Mouse (Mus musculus) embryo, embryonic 10.5 days (tissue): ENCODE data around the gene Olfr320.
"Not testable (repeated sequence)": the region's sequence is repeated elsewhere in the genome, so short reads cannot be mapped to it uniquely, and the experiment has no call there.

Experiments
- DNase-seq: peaks from one replicate; pipeline ENCODE4 v3.0.0-alpha.2; 2015; ENCODE audit warnings: low spot score

Gene Olfr320

GRCm38 (mm10) chr11:58680799-58681198 is at the start of gene Olfr320:
Olfr320 (plus strand) TSS chr11:58681099.
- no peak for DNase-seq

DNA sequence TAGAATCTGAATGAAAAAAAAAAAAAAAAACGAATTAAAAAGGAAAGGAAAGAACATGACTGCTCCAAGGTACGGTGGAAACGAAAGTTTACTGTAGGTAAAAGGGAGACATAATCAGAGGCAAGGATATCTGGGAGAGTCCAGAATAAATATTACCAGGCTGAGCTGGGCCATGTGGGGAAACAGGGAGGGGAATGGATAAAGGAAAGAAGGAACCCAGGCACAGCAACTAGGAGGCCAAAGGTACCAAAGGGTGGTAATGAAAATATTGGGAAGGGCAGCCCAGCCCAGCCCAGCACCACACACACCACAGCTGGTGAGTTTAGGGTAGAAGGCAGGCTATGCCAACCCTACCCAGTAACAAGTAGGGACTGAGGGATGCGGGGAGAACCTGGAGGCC is 46.0 kb upstream of the Olfr320 start:
- DNase-seq = no peak

DNA sequence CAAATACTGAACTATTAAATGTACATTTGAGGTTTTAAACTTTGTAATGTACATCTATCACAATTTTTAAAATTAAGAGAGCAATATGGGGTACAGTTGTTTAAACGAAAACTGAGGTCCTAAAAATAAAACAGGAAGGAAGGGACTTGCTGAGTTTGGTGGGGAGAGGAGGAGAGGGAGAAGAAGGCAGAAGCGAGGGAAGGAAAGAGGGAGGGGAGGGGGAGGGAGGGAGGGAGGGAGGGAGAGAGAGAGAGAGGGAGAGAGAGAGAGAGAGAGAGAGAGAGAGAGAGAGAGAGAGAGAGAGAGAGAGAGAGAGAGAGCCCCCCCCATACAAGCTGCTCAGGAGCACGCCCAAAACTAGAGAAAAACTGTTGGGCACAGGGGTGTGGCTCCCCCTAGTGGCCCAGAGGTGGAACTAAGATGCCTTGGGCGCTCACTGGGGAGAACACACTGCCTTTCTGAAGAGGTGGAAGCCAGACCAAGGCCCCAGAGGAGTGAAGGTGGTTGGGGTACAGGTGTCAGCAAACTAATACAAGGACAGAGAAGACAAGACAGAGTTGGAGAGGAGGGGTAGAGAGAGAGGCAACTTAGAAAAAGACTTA is 44.4 kb upstream of the Olfr320 start:
- peak; percentile 71 for DNase-seq

GRCm38 (mm10) chr11:58638176-58638701 is 42.7 kb upstream of the Olfr320 start:
- no peak for DNase-seq

- peak; percentile 39 for DNase-seq
These were observed 40.5 kb upstream of the Olfr320 start, which contains the start of gene Trim58 for GRCm38 (mm10) chr11:58640272-58640867. Trim58 (plus strand) TSS chr11:58640465.

- no peak for DNase-seq
These were observed 39.8 kb upstream of the Olfr320 start for GRCm38 (mm10) chr11:58641057-58641456.

- no peak for DNase-seq
These were observed 39.1 kb upstream of the Olfr320 start for GRCm38 (mm10) chr11:58641638-58642358.

DNA sequence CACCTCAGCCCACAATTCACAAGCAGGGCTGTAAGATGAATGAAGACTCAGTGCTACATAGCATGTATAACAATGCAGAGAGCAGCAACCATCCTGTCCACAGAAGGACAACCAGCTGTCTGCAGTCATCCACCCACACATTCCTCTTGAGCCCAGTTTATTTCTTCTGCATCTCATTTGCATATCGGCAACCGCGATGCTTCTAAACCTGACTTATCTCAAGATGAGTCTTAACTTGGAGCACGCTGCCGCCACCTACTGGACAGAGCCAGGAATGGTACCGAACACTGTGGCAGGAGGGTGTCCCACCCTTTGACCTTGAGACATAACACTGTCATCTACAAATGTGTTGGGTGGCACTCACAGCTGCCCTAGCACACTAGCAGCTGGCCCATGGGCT is 37.5 kb upstream of the Olfr320 start:
- DNase-seq = peak; percentile 64

- no peak for DNase-seq
These were observed 25.7 kb upstream of the Olfr320 start for GRCm38 (mm10) chr11:58655151-58655550.

DNA sequence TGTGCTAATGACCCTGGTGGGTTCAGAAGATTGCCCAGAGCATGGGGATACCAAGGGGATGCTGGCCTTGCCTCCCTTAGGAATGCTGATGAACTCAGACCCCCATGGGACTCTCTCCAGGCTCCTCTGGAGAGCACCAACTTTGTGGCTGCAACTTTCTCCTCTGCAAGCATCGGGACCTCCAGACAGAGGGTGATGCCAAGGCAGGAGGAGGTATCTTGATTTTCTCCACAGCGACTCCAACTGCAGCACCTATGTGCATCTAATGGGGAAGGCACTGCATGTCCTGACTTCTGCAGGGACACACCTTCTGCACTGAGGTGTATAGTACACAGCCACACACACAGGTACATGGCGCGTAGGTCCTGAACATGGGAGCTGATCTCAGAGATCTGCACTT is 22.3 kb upstream of the Olfr320 start, which contains the start of gene Olfr322:
Gene Olfr322, plus strand, starts transcription at position 187 of the 400 bp plus-strand sequence.
- DNase-seq = no peak

DNA sequence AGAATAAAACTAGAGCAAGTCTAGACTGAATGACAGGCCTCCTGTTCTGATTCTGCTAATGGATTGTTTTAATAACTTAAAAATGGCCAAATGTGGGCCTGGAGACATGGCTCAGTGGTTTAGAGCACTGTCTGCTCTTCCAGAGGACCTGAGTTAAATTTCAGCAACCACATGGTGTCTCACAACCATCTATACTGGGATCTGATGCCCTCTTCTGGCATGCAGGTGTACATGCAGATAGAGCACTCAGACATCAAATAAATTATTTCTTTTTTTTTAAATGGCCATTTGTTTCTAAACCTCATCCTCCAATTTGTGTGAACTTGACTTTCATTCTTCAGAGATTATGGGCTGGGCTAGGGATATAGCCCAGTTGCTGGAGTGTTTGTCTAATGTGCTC is 11.6 kb upstream of the Olfr320 start:
- DNase-seq = no peak

DNA sequence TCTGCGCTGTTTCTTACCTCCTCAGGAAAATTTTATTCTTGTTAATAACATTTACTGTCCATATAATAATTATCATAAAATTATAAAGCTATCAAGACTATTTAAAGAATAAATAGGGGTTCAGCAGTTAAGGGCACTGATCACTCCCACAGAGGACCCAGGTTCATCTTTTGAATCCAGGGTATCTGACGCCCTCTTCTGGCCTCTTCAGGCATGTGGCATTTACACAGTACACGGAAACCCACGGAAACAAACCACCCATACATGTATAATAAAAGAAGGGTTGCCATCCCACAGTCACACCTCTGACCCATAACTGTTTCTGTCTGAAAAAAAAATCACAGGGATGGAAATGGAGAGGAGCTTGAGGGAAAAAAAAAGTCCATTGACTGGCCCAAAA is 9.1 kb upstream of the Olfr320 start:
- DNase-seq = peak; percentile 15

DNA sequence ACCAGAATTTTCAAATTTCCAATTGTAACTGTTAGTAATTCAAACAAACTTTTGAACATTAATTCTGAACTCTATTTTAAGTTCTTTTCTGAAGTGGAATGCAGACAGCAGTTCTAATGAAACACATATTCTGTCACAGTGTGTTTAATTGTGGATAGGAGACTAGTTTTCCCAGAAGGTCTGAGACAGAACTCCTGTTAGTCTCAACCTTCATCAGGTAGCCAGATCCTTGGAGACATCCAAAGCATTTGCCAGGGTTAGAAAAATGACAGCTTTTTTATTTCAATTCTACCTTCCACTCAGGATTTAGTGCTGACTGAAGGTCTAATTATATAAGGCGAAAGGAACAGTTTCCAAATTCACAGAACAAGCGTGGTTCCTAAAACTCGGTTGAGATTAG is 18.0 kb downstream of the Olfr320 start, which contains the start of gene Olfr319:
Gene Olfr319, plus strand, starts transcription at position 301 of the 400 bp plus-strand sequence.
- no peak for DNase-seq

- no peak for DNase-seq
These were observed 28.2 kb downstream of the Olfr320 start for GRCm38 (mm10) chr11:58709086-58709485.

DNA sequence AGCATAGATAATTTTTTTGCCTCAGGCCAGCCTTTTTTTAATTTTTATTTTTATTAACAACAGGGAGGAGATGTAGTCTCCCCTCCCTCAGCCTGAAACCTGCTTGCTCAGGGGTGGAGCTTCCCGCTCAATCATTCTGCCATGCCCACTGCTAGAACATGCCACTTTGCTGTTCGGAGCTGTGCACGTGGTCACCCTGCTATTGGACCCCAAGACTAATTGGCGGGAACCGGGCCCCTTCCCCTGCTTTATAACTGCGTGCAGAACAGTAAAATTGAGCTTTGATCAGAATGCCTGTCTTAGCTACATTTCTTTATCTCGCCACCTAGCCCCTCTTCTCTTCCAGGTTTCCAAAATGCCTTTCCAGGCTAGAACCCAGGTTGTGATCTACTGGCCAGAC is 36.8 kb downstream of the Olfr320 start:
- not testable (repeated sequence) for DNase-seq

DNA sequence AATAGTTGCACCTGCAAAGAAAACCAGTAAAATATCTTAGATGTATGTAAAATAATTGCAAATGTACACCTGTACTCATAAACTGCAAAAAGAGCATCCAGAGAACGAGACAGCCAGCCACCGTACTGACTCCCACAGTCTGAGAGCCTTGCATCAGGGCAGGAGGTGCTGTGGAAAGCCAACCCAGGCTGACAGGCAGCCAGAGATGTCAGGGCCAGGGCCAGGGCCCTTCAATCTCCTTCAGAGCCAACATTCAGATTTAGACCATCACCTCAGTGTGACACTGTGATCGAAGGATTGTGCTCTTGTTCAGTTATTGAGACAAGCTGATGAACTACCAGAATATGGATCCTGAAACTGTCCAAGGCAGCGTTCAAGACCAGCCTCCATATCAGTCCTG is 38.8 kb downstream of the Olfr320 start:
- DNase-seq = no peak

- no peak for DNase-seq
These were observed 43.0 kb downstream of the Olfr320 start, which contains the start of gene Olfr318 for GRCm38 (mm10) chr11:58723914-58724313. Olfr318 (minus strand) TSS chr11:58724014.

DNA sequence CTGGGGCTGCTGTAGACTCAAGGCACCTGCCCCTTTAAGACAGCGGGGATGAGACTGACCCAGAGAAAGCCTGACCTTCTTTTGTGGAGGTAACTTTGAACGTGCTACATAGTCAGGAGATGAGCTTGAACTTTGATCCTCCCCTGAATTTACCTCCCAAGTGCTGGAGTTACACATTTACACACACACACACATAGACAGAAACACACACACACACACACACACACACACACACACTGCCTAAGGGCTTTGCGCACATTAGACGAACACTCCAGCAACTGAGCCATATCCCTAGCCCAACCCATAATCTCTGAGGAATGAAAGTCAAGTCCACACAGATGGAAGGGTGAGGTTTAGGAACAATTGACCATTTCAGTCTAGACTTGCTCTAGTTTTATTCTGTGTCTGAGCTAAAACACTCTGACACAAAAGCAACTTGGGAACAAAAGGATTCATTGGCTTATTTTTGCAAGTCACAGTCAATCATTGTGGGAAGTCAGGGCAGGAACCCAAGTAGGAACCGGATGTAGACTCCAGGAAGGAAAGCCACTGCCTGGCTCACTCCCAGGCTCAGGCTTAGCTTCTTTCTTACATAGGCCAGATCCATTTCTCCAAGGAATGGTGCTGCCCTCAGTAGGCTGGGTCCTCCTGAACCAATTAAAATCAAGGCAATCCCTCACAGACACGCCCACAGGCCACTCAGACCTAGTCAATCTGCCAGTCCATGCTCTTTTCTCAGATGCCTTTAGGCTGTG is 47.2 kb downstream of the Olfr320 start:
- DNase-seq = not testable (repeated sequence)

DNA sequence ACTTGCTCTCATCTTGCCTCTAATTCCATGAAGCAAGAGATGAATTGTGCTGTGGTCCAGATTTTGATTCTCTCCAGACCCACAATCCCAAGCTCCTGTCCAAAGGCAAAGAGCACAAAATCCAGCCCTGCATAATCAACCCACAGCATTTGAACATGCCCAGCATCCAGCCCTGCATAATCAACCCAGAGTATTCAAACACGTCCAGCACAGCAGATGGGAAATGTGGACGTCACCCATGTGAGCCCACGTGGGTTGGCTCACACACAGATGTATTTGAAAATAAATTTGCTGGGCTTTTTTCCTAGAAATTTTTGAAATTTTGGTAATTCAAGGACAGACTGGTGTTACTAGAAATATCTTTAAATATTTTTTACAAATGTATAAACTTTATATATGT is 52.5 kb downstream of the Olfr320 start:
- no peak for DNase-seq
